Mouse (Mus musculus): Measurements from ENCODE around the gene Stat2.
A peak's percentile ranks its signal among the peaks of the same experiment; 100 is the strongest.

The Stat2 gene

DNA sequence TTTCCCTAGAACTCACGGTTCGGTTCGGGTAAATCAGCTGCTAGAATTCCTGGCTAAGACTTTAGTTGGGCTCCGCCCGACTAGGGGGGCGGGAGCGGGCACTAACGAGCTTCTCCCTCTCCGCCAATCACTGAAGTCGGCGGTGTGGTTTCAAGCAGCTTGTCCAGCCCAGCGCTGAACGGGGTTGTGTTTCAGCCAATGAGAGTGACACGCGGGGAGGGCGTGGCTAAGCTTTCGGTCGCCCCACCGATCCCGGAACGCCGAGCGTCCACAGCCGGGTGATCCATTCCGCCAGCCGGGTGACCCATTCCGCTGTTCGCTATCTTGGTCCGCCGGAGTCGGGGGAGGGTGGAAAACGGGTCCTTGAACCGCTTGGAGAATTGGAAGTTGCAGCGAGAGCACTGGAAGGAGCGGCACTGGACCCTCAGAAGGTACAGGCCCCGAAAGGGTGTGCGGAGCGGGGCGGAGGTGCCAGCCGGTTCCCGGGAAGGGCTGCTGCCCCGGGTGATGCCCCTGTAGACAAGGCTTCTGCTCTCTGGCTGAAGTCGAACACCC lies at the start of gene Stat2:
Gene Stat2, plus strand, starts transcription at position 273 of the 555 bp plus-strand sequence.
- peak; percentile 98 for DNase-seq (ENCODE audit: low read depth, low spot score)

GRCm38 (mm10) chr10:128221533-128222286 lies 48.6 kb upstream of the Stat2 start:
- no peak for DNase-seq (ENCODE audit: low read depth, low spot score)

GRCm38 (mm10) chr10:128225064-128225463 lies 45.3 kb upstream of the Stat2 start:
- no peak for DNase-seq (ENCODE audit: low read depth, low spot score)

- no peak for DNase-seq (ENCODE audit: low read depth, low spot score)
Measured at GRCm38 (mm10) chr10:128225538-128225937, 44.8 kb upstream of the Stat2 start, which contains the start of gene Mip. TSS of gene Mip (plus strand) at chr10:128225838.

DNA sequence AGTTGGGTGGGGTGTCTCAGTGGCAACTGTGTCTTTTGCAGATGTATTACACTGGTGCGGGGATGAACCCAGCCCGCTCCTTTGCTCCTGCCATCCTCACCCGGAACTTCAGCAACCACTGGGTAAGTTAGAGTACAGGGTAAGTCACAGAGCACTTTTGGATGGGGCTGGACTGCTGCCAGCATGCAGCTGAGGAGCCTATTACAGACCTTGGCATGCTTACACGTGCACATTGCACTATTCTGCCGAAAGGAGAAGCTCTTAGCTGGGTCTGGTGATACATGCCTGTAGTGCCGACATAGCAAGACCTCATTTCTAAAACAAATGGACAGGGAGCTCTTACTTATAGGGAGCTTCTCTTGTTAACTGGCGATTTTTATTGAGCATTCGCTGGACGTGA lies 42.8 kb upstream of the Stat2 start:
- DNase-seq (ENCODE audit: low read depth, low spot score): no peak

GRCm38 (mm10) chr10:128228009-128228408 lies 42.4 kb upstream of the Stat2 start:
- DNase-seq (ENCODE audit: low read depth, low spot score): no peak

DNA sequence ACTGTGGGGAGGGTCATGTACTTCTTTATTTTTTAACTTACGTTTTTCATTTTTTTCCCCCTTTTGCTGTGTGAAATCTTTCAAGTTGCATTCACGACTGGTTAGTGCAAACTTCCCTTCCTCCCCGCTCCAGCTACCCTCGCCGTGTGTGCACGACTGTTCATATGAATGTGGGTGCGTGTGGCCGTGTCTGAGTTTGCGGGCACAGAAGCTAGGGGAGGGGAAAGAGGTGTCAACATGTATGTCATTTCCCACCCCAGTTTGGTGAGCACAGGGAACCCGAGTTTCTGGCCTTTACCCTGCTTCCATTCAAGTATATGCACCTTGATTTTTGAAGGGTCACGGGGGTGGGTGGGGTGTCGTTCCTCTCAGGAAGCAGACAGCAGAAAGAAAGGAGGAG lies 39.8 kb upstream of the Stat2 start:
- DNase-seq (ENCODE audit: low read depth, low spot score): no peak

DNA sequence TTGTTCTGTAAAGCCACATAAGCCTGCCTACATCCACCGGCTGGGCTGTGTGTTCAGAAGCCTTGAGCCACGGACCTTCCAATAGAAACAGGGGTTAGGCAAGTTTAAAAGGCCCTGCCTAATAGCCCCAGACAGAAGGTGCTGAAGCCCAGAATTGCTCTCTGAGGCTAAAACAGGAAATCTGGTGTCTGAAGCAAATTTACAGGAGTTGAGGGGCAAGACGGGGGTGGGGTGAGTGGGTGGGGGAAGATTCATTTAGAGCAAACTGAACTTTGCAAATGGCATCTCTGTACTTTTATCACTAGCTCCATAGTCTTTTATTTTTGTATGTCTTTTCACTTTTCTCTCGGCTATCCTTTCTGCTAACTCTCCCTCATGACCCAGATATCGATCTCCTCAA lies 39.2 kb upstream of the Stat2 start:
- DNase-seq (ENCODE audit: low read depth, low spot score): peak; percentile 65

GRCm38 (mm10) chr10:128231697-128232419 lies 38.5 kb upstream of the Stat2 start, which contains the start of gene Timeless:
TSS of gene Timeless (plus strand) at chr10:128232065.
- peak; percentile 91 for DNase-seq (ENCODE audit: low read depth, low spot score)

GRCm38 (mm10) chr10:128232420-128232985 lies 37.9 kb upstream of the Stat2 start:
- DNase-seq (ENCODE audit: low read depth, low spot score): peak; percentile 84

DNA sequence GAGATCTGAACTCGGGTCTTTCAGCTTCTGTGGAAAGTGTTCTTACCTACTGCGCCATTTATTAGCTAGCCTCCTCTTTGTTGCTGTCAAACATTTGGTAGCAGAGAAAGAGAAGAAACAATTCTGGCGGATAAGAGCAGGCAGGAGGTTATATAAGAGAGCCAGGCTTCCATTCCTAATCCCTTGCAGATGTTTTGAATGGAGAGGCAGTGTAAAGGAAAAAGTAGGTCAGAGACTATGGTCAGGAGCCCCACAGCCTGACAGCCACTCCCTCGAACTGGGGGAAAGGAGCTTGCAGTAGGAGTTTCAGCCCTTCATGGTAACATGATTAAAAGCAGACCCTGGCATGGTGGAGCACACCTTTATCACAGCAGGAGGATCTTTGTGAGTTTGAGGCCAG lies 34.0 kb upstream of the Stat2 start:
- no peak for DNase-seq (ENCODE audit: low read depth, low spot score)

DNA sequence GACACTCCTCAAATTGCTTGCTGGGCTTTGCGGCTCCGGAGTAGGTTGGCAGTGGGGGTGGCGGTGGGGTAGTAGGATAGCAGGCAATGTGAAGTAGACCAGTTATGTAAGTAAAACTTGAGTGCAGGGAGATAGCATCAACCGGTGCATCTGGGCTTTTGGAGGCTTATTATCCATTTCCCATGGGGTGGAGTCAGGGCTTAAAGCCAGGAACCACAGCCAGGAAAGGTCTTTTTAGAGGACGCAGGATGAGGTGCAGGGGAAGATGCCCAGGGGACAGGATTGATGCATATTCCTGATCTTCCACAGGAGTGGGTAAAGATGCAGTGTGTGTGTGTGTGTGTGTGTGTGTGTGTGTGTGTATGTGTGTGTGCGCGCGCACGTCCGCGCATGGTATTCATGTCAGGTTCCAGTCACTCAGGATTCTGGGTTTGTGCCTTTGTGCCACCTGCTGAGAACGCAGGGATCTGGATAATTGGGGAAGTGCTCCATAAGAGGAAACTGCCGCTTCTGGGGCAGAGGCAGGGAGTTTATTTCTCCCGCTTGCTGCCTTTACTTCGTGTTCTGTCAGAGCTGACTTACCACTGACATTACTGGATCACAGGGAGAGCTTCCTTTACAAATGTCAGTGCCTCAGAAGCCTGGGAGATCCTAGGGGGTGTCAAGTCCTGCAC lies 32.4 kb upstream of the Stat2 start:
- no peak for DNase-seq (ENCODE audit: low read depth, low spot score)

- DNase-seq (ENCODE audit: low read depth, low spot score): no peak
Measured at GRCm38 (mm10) chr10:128239140-128239539, 31.2 kb upstream of the Stat2 start.

DNA sequence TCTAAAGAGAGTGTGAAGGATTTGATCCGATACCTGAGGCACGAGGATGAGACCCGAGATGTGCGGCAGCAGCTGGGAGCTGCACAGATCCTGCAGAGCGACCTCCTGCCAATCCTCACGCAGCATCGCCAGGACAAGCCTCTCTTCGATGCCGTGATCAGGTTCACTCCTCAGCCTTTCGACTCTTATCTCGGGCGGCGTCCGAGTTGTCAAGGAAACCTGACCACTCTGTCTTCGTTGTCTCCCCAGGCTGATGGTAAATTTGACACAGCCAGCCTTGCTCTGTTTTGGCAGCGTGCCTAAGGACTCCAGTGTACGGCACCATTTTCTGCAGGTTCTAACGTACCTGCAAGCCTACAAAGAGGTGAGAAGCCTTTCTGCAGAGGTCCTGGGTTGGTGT lies 30.2 kb upstream of the Stat2 start:
- DNase-seq (ENCODE audit: low read depth, low spot score): no peak

- DNase-seq (ENCODE audit: low read depth, low spot score): no peak
Measured at GRCm38 (mm10) chr10:128243252-128243651, 27.1 kb upstream of the Stat2 start.

GRCm38 (mm10) chr10:128244121-128244520 lies 26.2 kb upstream of the Stat2 start:
- DNase-seq (ENCODE audit: low read depth, low spot score): no peak

DNA sequence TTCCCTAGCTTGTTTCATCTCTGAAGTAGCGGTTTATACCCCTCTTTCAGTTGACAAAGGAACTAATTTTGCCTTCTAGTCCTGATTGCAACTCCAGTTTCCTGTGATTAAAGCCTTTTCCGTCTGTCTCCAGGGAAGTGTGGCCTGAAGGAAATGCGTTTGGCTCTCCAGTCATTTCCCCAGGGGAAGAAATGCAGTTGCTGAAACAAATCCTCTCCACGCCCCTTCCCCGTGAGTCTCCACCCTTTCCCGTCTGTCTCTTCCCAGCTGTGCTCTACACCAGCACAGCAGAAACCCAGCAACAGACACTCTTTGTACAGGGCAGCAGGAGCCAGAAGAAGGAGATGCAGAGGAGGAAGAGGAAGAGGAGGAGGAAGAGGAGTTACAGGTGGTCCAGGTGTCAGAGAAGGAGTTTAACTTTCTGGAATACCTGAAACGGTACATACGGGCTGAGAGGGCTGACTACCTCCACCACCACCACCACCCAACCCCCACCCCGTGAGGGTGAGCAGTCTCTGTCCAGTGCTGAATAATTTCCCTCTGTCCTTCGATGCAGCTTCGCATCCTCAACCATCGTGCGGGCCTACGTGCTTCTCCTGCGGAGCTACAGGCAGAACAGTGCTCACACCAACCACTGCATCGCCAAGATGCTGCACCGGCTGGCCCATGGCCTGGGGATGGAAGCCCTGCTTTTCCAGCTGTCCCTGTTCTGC lies 23.2 kb upstream of the Stat2 start:
- DNase-seq (ENCODE audit: low read depth, low spot score): no peak

DNA sequence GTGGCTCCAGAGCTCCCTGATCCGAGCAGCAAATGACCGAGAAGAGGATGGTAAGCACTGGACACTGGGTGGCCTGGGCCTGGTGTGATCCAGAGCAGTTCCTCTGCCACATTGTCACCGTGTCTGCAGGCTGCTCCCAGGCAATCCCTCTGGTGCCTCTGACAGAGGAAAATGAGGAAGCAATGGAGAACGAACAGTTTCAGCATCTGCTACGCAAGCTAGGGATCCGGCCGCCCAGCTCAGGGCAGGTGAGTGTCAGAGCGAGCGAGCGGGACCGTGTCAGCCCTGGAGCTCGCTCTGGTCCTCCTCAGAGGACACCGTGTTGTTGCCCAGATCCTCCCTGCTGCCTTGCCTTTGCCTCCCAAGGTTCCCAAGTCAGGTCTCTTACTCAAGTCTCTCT lies 19.8 kb upstream of the Stat2 start:
- no peak for DNase-seq (ENCODE audit: low read depth, low spot score)

DNA sequence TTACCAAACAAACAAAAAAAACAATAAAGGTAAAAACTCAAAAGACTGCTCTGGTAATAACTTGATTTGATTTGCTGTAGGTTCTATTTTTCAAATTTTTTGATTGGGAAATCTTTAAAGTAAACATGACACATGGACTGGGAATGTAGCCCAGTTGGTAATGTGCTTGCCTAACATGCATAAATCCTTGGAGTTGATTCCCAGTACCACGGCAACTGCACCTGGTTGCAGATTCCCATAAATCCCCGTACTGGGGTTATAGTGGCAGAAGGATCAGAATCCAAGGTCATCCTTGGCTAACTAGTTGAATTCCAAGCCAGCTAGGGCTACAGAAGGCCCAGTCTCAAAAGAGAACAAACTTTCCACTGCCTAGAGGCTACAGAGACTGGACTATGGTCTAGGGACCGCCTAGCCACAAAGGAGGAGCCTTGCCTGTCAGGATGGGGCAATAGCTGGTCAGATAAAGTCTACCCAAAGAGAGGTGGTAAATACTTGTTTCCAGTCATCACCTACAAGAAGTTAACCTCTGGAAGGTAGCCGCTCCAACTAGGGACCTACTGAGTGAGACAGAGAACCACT lies 16.6 kb upstream of the Stat2 start, which contains the start of gene Apon:
Gene Apon, plus strand, starts transcription at position 420 of the 579 bp plus-strand sequence.
- no peak for DNase-seq (ENCODE audit: low read depth, low spot score)

DNA sequence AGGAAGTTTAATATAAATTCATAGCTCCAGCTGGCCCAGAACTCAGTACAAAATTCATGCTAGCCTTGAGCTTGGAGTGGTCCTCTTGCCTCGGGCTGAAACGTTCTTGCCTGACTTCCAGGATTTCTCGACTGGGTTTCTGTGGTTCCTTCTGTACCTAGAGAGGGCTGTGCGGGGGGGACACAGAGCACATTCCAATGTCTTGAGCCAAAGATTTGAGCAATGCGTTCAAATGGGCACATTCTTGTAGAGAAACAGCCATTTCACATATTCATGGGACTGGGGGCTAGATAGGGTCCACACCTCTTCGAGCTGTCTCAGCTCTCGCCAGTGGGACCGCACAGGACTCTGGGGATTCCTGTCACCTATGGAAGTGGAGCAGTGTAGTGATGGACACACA lies 14.4 kb upstream of the Stat2 start:
- no peak for DNase-seq (ENCODE audit: low read depth, low spot score)

- no peak for DNase-seq (ENCODE audit: low read depth, low spot score)
Measured at GRCm38 (mm10) chr10:128256328-128256727, 14.0 kb upstream of the Stat2 start.
